Mouse (Mus musculus) liver, adult (tissue): ENCODE measurements around the gene Zfr.

Experiments used
- GATA4 ChIP-seq: IDR thresholded peaks from 2 replicates; pipeline ENCODE4 v1.6.1; 2014; ENCODE audit warnings: mild to moderate bottlenecking, low read length; ENCODE audit not compliant: insufficient replicate concordance

Zfr gene

GRCm38 (mm10) chr15:12093961-12094566, 23.6 kb upstream of the Zfr start:
- no peak for TF ChIP-seq GATA4

- no peak for TF ChIP-seq GATA4
Measured at GRCm38 (mm10) chr15:12096447-12096846, 21.2 kb upstream of the Zfr start.

DNA sequence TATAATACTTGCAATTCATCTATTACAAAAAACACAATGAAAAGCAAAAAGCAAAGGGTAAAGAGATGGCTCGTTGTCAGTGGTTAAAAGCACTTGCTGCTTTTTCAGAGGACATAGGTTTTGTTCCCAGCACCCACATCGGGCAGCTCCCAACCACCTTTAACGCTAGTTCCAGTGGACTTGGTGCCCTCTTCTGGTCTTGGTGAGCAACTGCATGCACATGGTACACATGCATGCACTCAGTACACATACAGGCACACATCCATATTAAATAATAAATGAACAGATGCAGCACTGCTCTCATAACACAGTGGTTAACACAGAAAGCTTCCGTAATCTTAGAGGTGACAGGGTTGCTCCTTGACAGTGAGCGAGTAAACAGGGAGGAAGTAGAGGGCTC, 20.3 kb upstream of the Zfr start:
- TF ChIP-seq GATA4: no peak

GRCm38 (mm10) chr15:12100912-12101311, 16.7 kb upstream of the Zfr start:
- no peak for TF ChIP-seq GATA4

DNA sequence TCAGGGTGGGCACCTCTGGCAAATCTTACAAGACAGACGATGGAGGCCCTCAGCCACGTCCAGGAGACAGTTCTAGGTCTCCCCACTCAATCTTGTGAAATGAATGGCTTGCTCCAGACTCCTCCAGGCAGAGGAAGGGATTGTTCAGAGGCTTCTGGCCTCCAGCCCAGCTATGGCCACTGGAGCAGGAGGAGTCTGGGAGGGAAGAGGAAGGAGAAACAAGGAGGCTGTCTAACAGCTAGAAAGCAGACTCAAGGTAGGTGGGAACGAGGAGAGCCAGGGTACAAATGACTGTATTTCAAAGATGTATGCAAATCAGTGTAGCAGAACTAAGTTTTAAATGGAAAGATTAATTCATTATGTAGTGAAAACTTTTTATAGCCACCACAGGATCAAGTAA, 13.9 kb upstream of the Zfr start:
- TF ChIP-seq GATA4: no peak

- no peak for TF ChIP-seq GATA4
Measured at GRCm38 (mm10) chr15:12104827-12105226, 12.8 kb upstream of the Zfr start.

DNA sequence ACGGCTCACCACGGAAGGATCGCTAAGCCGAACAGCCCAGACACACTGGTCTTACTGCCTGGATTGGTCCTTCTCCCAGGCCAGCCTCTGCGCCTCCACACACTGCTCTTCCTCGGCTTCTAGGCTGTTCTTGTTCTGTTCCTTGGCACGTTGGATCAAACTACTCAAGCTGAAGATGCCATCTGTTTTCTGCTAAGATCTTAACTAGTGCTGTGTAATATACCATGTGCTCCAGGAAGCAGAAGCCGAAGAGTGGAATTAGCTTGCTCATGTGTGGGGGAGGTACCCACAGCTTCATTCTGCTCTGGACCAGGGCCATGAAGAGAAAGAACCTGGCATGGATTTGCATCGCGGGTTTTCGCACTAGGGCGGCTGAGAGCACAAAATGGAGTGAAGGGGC, 11.2 kb upstream of the Zfr start:
- no peak for TF ChIP-seq GATA4

DNA sequence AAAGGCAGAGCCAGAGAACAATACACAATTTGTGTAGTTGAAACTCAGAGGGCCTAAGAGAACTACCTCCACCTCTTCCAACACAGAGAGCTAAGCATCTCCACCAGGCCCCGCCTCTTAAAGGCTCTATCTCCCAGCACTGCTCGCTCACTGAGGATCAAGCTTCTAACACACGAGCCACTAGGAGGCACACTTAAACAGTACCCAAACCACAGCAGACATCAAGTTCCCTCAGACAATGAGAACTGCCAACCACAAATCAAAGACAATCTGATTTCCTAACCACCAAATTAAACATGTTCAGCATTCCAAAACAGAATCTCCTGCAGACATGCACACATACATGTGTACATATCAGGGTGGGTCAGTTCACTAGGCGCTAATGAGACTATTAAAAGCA, 9.4 kb upstream of the Zfr start:
- no peak for TF ChIP-seq GATA4

- TF ChIP-seq GATA4: no peak
Measured at GRCm38 (mm10) chr15:12111232-12111631, 6.4 kb upstream of the Zfr start.

- TF ChIP-seq GATA4: no peak
Measured at GRCm38 (mm10) chr15:12113411-12113810, 4.2 kb upstream of the Zfr start.

GRCm38 (mm10) chr15:12114546-12114945, 3.1 kb upstream of the Zfr start:
- peak; percentile 99 for TF ChIP-seq GATA4

GRCm38 (mm10) chr15:12115722-12116230, 1.9 kb upstream of the Zfr start:
- no peak for TF ChIP-seq GATA4

DNA sequence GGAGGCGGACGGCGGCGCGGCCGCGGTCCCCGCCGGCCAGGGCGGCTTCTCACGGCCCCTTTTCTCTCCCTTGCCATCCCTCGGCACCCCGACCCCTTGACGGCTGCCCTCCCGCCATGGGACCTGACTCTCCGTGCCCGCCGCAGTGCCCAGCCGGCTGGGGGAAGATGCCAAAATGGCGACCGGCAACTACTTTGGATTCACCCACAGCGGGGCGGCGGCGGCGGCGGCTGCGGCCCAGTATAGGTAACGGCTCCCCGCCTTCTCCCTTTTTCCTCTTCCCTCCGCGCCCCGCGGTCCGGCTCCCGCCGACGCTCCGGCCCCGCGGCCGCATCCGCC, 431 bp downstream of the Zfr start:
- no peak for TF ChIP-seq GATA4

DNA sequence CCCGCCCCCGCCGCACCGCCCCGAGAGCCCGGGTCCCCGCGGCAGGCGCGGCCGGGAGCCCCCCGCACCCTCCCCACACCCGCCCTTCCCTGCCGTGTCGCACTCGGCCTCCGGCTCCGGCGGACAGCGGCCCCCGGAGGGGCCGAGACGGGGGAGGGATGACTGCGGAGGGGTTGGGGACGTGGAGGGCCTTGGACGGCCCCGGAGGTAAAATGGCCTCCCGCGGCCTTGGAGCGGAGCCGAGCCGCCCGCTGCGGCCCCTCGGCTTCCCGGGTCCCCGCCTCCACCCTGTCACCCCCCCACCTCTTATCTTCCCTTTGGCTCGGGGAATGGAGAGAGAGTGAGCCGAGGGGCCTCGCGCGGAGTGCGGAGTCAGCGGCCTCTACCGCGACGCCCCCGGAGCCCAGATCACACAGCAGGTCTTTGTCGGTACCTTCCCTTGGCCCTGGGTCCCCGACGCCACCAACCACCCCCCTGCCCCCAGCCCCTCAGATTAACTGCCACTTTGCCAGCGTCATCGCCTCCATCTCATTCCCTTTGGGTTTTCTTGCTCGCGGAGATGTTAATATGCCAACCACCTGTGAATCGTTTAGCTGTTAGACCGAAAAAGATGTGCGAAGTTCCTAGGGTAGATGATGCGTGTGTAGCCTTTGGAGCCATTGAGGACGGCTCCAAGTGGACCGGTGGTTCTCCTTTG, 949 bp downstream of the Zfr start:
- TF ChIP-seq GATA4: peak; percentile 72; the same call in 1 of the 2 replicates

- no peak for TF ChIP-seq GATA4
Measured at GRCm38 (mm10) chr15:12119129-12119466, 1.5 kb downstream of the Zfr start.

- no peak for TF ChIP-seq GATA4
Measured at GRCm38 (mm10) chr15:12124913-12125312, 7.3 kb downstream of the Zfr start.

DNA sequence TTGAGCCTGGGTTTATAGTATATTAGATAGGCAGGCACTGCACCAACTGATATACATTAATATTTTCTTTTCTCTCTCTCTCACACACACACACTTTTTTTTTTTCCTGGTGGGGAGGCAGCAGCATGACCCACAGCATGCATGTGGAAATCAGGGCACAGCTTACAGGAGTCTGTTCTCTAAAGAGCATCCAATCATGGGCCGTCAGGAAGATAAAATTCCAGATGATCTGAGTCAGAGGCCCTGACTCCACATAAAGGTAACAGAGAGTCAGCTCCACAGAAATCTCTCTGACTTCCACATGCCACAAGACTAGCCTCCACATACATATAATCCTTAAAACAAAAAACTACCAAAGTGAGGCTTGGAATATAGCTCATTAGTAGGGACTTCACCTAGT, 16.9 kb downstream of the Zfr start:
- TF ChIP-seq GATA4: no peak
